Mouse (Mus musculus) small intestine, adult 2 months (tissue): ENCODE data around the gene Hist1h4b. TPM values are rescaled to one million over a fixed set of nuclear protein-coding genes. Genes with fewer than 3 reads are reported as not detected.

Experiments
- H3K27ac ChIP-seq: fragments of 200-500 bp; 2 replicates; pipeline ENCODE4 v1.5.1; 2012; ENCODE audit warnings: low read depth, low read length, control low read depth, inconsistent platforms; ENCODE audit not compliant: insufficient read depth
- H3K27me3 ChIP-seq: fragments of 200-500 bp; 2 replicates; pipeline ENCODE4 v1.6.1; 2012; ENCODE audit warnings: mild to moderate bottlenecking, moderate library complexity, low read length, inconsistent platforms; ENCODE audit not compliant: control insufficient read depth, insufficient read depth
- H3K36me3 ChIP-seq: fragments of 200-500 bp; 2 replicates; pipeline ENCODE4 v1.6.1; 2012; ENCODE audit warnings: mild to moderate bottlenecking, low read length, control low read depth, inconsistent platforms; ENCODE audit not compliant: control insufficient read depth, insufficient read depth
- H3K4me1 ChIP-seq: fragments of 200-500 bp; 2 replicates; pipeline ENCODE4 v1.6.1; 2012; ENCODE audit warnings: low read length, inconsistent platforms, mixed read lengths; ENCODE audit not compliant: control insufficient read depth, insufficient read depth, insufficient read length
- H3K4me3 ChIP-seq: fragments of 200-500 bp; 2 replicates; pipeline ENCODE4 v1.5.1; 2012; ENCODE audit warnings: low read depth, mild to moderate bottlenecking, control low read depth, inconsistent platforms, low read length, moderate library complexity
- CTCF ChIP-seq: fragments of 200-500 bp; IDR thresholded peaks from 2 replicates; pipeline ENCODE4 v1.5.1; 2012; ENCODE audit warnings: low read depth, mild to moderate bottlenecking, control low read depth, inconsistent platforms, low read length, moderate library complexity, mixed read lengths; ENCODE audit not compliant: insufficient replicate concordance, insufficient read length; ENCODE audit errors: extremely low read depth
- POLR2A ChIP-seq: fragments of 200-500 bp; IDR thresholded peaks from 2 replicates; pipeline ENCODE4 v1.6.1; 2012; ENCODE audit warnings: low read depth, mild to moderate bottlenecking, control low read depth, inconsistent platforms, low read length, moderate library complexity
- WGBS: fragments of 180-500 bp; shearing (Covaris S2); methylation state at CpG from one replicate; pipeline ENCODE4 v1.1.7; 2018; 5-methylcytosine and 5-hydroxymethylcytosine counted together
- polyA plus RNA-seq: library from polyadenylated mRNA; depleted of rRNA; stranded (reverse); fragments of >200 nt; gene quantifications from 2 replicates; pipeline ENCODE4 v1.2.3, GENCODE M21; 2012; rRNA removed

The Hist1h4b gene
- polyA plus RNA-seq, 1 experiment: 25.9 TPM

DNA sequence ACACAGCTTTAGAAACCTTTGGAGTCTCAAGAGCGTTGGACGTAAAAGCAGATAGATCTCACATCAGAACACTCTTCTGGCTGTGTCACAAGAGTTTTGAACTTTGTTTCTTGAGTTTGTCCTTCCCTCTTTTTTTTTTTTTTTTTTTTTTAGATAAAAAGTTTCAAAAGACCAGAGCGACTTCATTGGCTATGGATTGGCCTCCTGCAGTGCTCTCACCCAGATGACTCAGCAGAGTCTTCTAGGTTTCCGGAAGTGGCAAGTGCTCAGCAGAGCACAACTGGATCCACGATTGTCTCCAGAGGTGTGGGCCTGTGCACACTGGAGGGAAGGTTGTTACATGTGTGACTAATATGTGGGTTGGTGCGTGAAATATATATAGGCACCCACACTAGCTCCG lies 21.5 kb downstream of the Hist1h4b start:
- H3K36me3 ChIP-seq: 0 out of 2 replicates have a peak, but pooled peaks cover 3% of the 10 kb centered on the region
- H3K4me3 ChIP-seq: no peak overlapping the region
- H3K27me3 ChIP-seq: no peaks in the 10 kb centered on the region
- H3K27ac ChIP-seq: peak overlapping the region; percentile 72
- 71% methylated on average over 7 of the region's 7 CpGs for WGBS
- H3K4me1 ChIP-seq: peaks cover 19% of the 10 kb centered on the region
- TF ChIP-seq POLR2A: no peak
- no peak for TF ChIP-seq CTCF

- 38% methylated on average over 4 of the region's 4 CpGs for WGBS
- TF ChIP-seq POLR2A: peak; percentile 28; the same call in 1 of the 2 replicates
- TF ChIP-seq CTCF: no peak
- peak overlapping the region; percentile 50 for H3K4me3 ChIP-seq
These were observed 22.2 kb downstream of the Hist1h4b start for GRCm38 (mm10) chr13:23779025-23779424.

GRCm38 (mm10) chr13:23792520-23792919 lies 35.7 kb downstream of the Hist1h4b start:
- Histone ChIP-seq H3K4me3 (no peak overlapping the region), H3K27ac (no peak overlapping the region), H3K27me3 (no peaks in the 10 kb centered on the region), H3K4me1 (no peaks in the 10 kb centered on the region), H3K36me3 (peaks cover 3% of the 10 kb centered on the region)
- TF ChIP-seq POLR2A (no peak), CTCF (no peak)
- 38% methylated on average over 2 of the region's 2 CpGs for WGBS

More at GRCm38 (mm10) chr13:23779025-23779424, 22.2 kb downstream of the Hist1h4b start:
- peaks cover 19% of the 10 kb centered on the region for H3K4me1 ChIP-seq
- H3K27me3 ChIP-seq: no peaks in the 10 kb centered on the region
- H3K27ac ChIP-seq: peak overlapping the region; percentile 92
- H3K36me3 ChIP-seq: 0 out of 2 replicates have a peak, but pooled peaks cover 3% of the 10 kb centered on the region

DNA sequence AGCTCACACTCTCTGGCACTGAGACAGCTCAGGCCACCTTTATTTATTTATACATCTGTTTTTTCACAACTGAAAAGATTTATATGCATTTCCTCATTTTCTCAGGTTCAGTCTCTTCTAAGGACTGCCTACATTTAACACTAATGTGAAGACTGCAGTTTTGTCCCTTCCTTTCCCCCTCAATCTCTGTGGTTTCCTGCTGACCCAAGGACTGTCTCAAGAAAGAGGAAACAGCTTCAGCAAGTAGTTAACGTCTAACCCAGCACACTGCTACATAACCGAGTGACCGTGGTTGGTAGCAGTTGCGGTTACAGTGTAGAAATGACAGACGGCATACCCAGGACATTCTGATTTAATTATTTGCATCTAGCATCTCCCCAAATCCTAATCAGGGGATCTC lies 42.6 kb downstream of the Hist1h4b start:
- Histone ChIP-seq H3K4me1 (peaks cover 3% of the 10 kb centered on the region; the same call in 1 of the 2 replicates), H3K36me3 (no peaks in the 10 kb centered on the region), H3K4me3 (no peak overlapping the region), H3K27me3 (no peaks in the 10 kb centered on the region), H3K27ac (no peak overlapping the region)
- TF ChIP-seq CTCF: no peak
- TF ChIP-seq POLR2A: no peak
- WGBS: 69% methylated on average over 5 of the region's 5 CpGs

GRCm38 (mm10) chr13:23804532-23804931 lies 47.7 kb downstream of the Hist1h4b start:
- Histone ChIP-seq H3K4me1 (peaks cover 9% of the 10 kb centered on the region; the same call in 1 of the 2 replicates), H3K27ac (no peak overlapping the region), H3K4me3 (no peak overlapping the region), H3K27me3 (no peaks in the 10 kb centered on the region), H3K36me3 (no peaks in the 10 kb centered on the region)
- 23% methylated on average over 2 of the region's 2 CpGs for WGBS
- no peak for TF ChIP-seq POLR2A
- no peak for TF ChIP-seq CTCF

- Histone ChIP-seq H3K36me3 (no peaks in the 10 kb centered on the region), H3K4me1 (peaks cover 9% of the 10 kb centered on the region; the same call in 1 of the 2 replicates), H3K27me3 (no peaks in the 10 kb centered on the region), H3K27ac (no peak within 1 kb of the TSS), H3K4me3 (no peak within 1 kb of the TSS)
- WGBS: 33% methylated on average over 15 of the region's 15 CpGs
- TF ChIP-seq POLR2A: no peak
These were observed 49.7 kb downstream of the Hist1h4b start, which contains the start of gene Slc17a2 for GRCm38 (mm10) chr13:23806422-23807052. Slc17a2 (plus strand) TSS chr13:23806993.

Other genes with a start within 250 kb of the Hist1h4b start
- 39.6 and 71.6 TPM in 2 replicates for gene Hist1h4h, start 226.0 kb upstream of the Hist1h4b start, polyA plus RNA-seq
- gene Hist1h2af, start 223.1 kb upstream of the Hist1h4b start, polyA plus RNA-seq: 631 and 1,420 TPM in 2 replicates
- 43.4 and 65.8 TPM in 2 replicates for gene Hist1h3g, start 221.6 kb upstream of the Hist1h4b start, polyA plus RNA-seq
- 2.4 and 5.1 TPM in 2 replicates for gene Hist1h2bh, start 213.6 kb upstream of the Hist1h4b start, polyA plus RNA-seq
- gene Hist1h3f, start 213.0 kb upstream of the Hist1h4b start, polyA plus RNA-seq: 9.6 and 13.1 TPM in 2 replicates
- gene Hist1h4f, start 205.4 kb upstream of the Hist1h4b start, polyA plus RNA-seq: 13.6 and 21.3 TPM in 2 replicates
- 0.27 and 0.29 TPM in 2 replicates for gene Hist1h1d, start 203.8 kb upstream of the Hist1h4b start, polyA plus RNA-seq
- gene Hist1h3e, start 194.6 kb upstream of the Hist1h4b start, polyA plus RNA-seq: 27.6 and 43.3 TPM in 2 replicates
- 27.3 and 38.0 TPM in 2 replicates for gene Hist1h2ae, start 185.8 kb upstream of the Hist1h4b start, polyA plus RNA-seq
- 32.8 and 51.3 TPM in 2 replicates for gene Hist1h2bg, start 185.6 kb upstream of the Hist1h4b start, polyA plus RNA-seq
- gene Hist1h2bf, start 182.8 kb upstream of the Hist1h4b start, polyA plus RNA-seq: 9.0 and 24.6 TPM in 2 replicates
- 21.3 and 30.3 TPM in 2 replicates for gene Hist1h2ad, start 182.6 kb upstream of the Hist1h4b start, polyA plus RNA-seq
- 11.5 and 24.2 TPM in 2 replicates for gene Hist1h3d, start 181.2 kb upstream of the Hist1h4b start, polyA plus RNA-seq
- gene Hist1h4d, start 175.4 kb upstream of the Hist1h4b start, polyA plus RNA-seq: 10.1 and 13.8 TPM in 2 replicates
- gene Hist1h2be, start 135.9 kb upstream of the Hist1h4b start, polyA plus RNA-seq: 1.5 and 1.8 TPM in 2 replicates
- gene Hist1h1e, start 134.5 kb upstream of the Hist1h4b start, polyA plus RNA-seq: 2.2 and 2.4 TPM in 2 replicates
- gene Hist1h2ac, start 73.1 kb upstream of the Hist1h4b start, polyA plus RNA-seq: 3.1 and 4.0 TPM in 2 replicates
- gene Hist1h2bc, start 72.8 kb upstream of the Hist1h4b start, polyA plus RNA-seq: 210 and 772 TPM in 2 replicates
- gene Hist1h1t, start 61.2 kb upstream of the Hist1h4b start, polyA plus RNA-seq: not detected in 2 replicates
- 13.7 and 17.8 TPM in 2 replicates for gene Hist1h4c, start 58.6 kb upstream of the Hist1h4b start, polyA plus RNA-seq
- gene Hfe, start 46.2 kb upstream of the Hist1h4b start, polyA plus RNA-seq: 3.5 and 7.7 TPM in 2 replicates
- gene Hist1h1c, start 18.2 kb upstream of the Hist1h4b start, polyA plus RNA-seq: 25.6 and 68.0 TPM in 2 replicates
- 39.3 and 49.1 TPM in 2 replicates for gene Hist1h3c, start 11.4 kb upstream of the Hist1h4b start, polyA plus RNA-seq
- gene Hist1h2bb, start 10.3 kb upstream of the Hist1h4b start, polyA plus RNA-seq: 17.8 and 19.7 TPM in 2 replicates
- gene Hist1h2ab, start 5.9 kb upstream of the Hist1h4b start, polyA plus RNA-seq: 32.5 and 55.3 TPM in 2 replicates
- gene Hist1h3b, start 4.7 kb upstream of the Hist1h4b start, polyA plus RNA-seq: 39.8 and 49.8 TPM in 2 replicates
- 17.4 and 19.9 TPM in 2 replicates for gene Hist1h4a, start 4.2 kb downstream of the Hist1h4b start, polyA plus RNA-seq
- 32.6 and 42.4 TPM in 2 replicates for gene Hist1h3a, start 5.4 kb downstream of the Hist1h4b start, polyA plus RNA-seq
- gene Hist1h1a, start 6.7 kb downstream of the Hist1h4b start, polyA plus RNA-seq: 0.53 and 0.95 TPM in 2 replicates
- 0.90 and 4.5 TPM in 2 replicates for gene Trim38, start 12.9 kb downstream of the Hist1h4b start, polyA plus RNA-seq
- not detected in 2 replicates for gene Slc17a2, start 50.0 kb downstream of the Hist1h4b start, polyA plus RNA-seq
- not detected in 2 replicates for gene Slc17a3, start 82.4 kb downstream of the Hist1h4b start, polyA plus RNA-seq
- gene Slc17a1, start 110.7 kb downstream of the Hist1h4b start, polyA plus RNA-seq: not detected in 2 replicates
- gene Slc17a4, start 158.0 kb downstream of the Hist1h4b start, polyA plus RNA-seq: 6.5 and 39.9 TPM in 2 replicates
- not detected in 2 replicates for gene Hist1h2ba, start 177.1 kb downstream of the Hist1h4b start, polyA plus RNA-seq
- not detected in 2 replicates for gene Hist1h2aa, start 177.4 kb downstream of the Hist1h4b start, polyA plus RNA-seq
- 0.56 and 1.3 TPM in 2 replicates for gene Scgn, start 234.2 kb downstream of the Hist1h4b start, polyA plus RNA-seq